Mouse (Mus musculus) lung, adult 2 months (tissue): Measurements from ENCODE around the gene Epb41. TPM values are rescaled to one million over a fixed set of nuclear protein-coding genes. Genes with fewer than 3 reads are reported as not detected.
A peak's percentile ranks its signal among the peaks of the same experiment; 100 is the strongest.

Experiments
- DNase-seq: peaks from one replicate; pipeline ENCODE4 v3.0.0; 2022
- H3K4me1 ChIP-seq: fragments of 200-500 bp; 2 replicates; pipeline ENCODE4 v1.6.1; 2011; ENCODE audit warnings: low read length; ENCODE audit not compliant: control insufficient read depth, insufficient read depth
- H3K4me3 ChIP-seq: fragments of 200-500 bp; replicated peaks from 2 replicates; pipeline ENCODE3; 2011; ENCODE audit warnings: low read depth, mild to moderate bottlenecking, control low read depth, low read length; ENCODE audit errors: extremely low read depth
- CTCF ChIP-seq: fragments of 200-500 bp; IDR thresholded peaks from 2 replicates; pipeline ENCODE4 v1.5.1; 2011; ENCODE audit warnings: mild to moderate bottlenecking, low read length, control low read depth; ENCODE audit not compliant: insufficient read depth
- POLR2A ChIP-seq: fragments of 200-500 bp; IDR thresholded peaks from 2 replicates; pipeline ENCODE4 v1.6.1; 2011; ENCODE audit warnings: low read depth, mild to moderate bottlenecking, control low read depth, low read length, borderline replicate concordance; ENCODE audit errors: extremely low read depth
- WGBS: fragments of 180-500 bp; shearing (Covaris S2); methylation state at CpG from one replicate; pipeline ENCODE4 v1.1.7; 2018; 5-methylcytosine and 5-hydroxymethylcytosine counted together
- polyA plus RNA-seq: library from polyadenylated mRNA; depleted of rRNA; stranded (reverse); fragments of >200 nt; gene quantifications from 2 replicates; pipeline ENCODE4 v1.2.3, GENCODE M21; 2012

Gene Epb41
- polyA plus RNA-seq, 1 experiment, result 38.3 TPM

- no peak for DNase-seq
- H3K4me3 ChIP-seq, result no peak overlapping the region
- no peaks in the 10 kb centered on the region; the same call in 1 of the 2 replicates for H3K4me1 ChIP-seq
- TF ChIP-seq CTCF (no peak), POLR2A (no peak)
- 83% methylated on average over 3 of the region's 3 CpGs for WGBS
Observed at GRCm38 (mm10) chr4:132015374-132015773, 59.7 kb downstream of the Epb41 start.

DNA sequence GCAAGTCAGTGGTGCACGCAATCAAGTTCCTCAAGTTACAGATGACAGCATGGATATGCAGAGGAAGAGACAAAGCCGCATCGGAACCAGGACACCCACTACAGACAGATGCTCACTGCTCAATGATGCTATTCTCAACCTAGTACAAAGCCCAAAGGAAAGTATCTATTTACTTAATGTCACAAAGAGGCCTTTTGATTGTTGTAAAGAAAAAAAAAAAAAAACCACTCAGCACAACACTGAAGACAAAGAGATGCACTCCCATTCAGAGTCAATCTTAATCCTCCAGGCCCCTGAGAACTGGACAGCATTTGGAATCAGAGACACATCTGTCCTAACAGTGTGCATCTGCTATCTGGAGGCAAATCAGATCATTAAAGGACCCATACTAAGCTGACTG lies 63.5 kb downstream of the Epb41 start:
- 72% methylated on average over 3 of the region's 3 CpGs for WGBS
- DNase-seq, result no peak
- TF ChIP-seq POLR2A (no peak), CTCF (no peak)

DNA sequence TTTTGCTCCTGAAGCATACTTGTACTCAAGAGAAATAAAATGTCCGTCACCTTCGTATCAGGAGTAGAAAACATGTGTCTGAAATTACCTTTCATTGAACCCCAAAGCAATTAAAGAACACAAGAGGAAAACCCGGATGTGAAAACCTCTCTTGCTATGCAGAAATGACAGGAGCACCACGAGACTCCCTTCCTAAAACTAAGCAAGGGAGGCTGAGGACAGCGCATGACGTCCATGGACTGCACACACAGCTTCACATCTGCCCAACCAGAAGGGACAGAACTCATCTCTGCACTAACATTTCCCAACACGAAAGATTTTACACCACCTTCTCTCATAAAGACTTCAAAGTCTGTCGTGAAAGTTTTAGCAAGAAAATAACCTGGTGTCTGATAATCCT lies 64.7 kb downstream of the Epb41 start:
- no peak overlapping the region for H3K4me3 ChIP-seq
- H3K4me1 ChIP-seq, result no peaks in the 10 kb centered on the region; the same call in 1 of the 2 replicates
- WGBS, result 86% methylated on average over 8 of the region's 8 CpGs
- no peak for DNase-seq
- no peak for TF ChIP-seq POLR2A
- no peak for TF ChIP-seq CTCF

More for the DNA sequence above, 63.5 kb downstream of the Epb41 start:
- no peak overlapping the region for H3K4me3 ChIP-seq
- no peaks in the 10 kb centered on the region; the same call in 1 of the 2 replicates for H3K4me1 ChIP-seq

DNA sequence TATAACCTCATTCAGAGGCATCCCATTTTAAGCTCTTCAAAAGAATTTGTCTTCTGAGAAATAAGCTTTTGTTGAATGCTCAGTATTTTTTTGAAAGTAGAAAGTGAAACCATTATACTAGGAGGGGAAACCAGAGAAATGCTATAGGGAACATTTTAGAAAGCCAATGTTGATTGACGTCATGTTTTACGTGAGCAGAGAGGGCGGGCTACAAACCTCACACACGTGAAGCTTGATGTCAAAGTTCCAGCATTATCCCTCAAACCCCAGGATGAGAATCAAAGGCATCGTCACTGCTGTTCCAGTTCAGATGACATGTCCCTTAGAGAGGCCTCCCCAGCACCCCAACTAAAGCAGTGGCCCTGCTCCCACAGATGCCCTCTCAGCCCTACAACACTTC lies 66.9 kb downstream of the Epb41 start:
- Histone ChIP-seq H3K4me3 (no peak overlapping the region), H3K4me1 (no peaks in the 10 kb centered on the region; the same call in 1 of the 2 replicates)
- TF ChIP-seq CTCF (no peak), POLR2A (no peak)
- DNase-seq, result no peak
- WGBS, result 78% methylated on average over 5 of the region's 5 CpGs

- Histone ChIP-seq H3K4me1 (no peaks in the 10 kb centered on the region), H3K4me3 (no peak overlapping the region)
- WGBS, result 84% methylated on average over 7 of the region's 7 CpGs
- TF ChIP-seq CTCF (no peak), POLR2A (no peak)
- DNase-seq, result no peak
Observed at GRCm38 (mm10) chr4:132007123-132007522, 68.0 kb downstream of the Epb41 start.

DNA sequence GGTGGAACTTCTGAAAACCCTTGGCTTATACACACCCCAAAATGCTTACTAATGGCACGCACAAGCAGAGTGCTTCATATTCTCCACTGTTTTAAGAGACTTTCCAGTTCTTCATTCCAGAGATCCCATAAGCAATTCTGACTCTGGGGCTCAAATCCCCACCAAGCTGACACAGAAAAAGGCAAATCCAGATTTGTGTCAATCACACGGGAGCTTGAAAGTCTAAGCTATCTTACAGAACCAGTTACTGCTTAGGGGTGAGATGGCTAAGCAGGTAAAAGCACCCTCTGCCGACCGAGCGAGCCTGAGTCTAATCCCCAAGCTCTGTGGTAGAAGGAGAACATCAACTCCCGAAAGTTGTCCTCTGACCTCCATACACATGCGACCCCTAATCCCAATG lies 76.5 kb downstream of the Epb41 start:
- TF ChIP-seq POLR2A, result no peak
- TF ChIP-seq CTCF, result no peak
- Histone ChIP-seq H3K4me1 (no peaks in the 10 kb centered on the region), H3K4me3 (no peak overlapping the region)
- 94% methylated on average over 7 of the region's 7 CpGs for WGBS
- no peak for DNase-seq

DNA sequence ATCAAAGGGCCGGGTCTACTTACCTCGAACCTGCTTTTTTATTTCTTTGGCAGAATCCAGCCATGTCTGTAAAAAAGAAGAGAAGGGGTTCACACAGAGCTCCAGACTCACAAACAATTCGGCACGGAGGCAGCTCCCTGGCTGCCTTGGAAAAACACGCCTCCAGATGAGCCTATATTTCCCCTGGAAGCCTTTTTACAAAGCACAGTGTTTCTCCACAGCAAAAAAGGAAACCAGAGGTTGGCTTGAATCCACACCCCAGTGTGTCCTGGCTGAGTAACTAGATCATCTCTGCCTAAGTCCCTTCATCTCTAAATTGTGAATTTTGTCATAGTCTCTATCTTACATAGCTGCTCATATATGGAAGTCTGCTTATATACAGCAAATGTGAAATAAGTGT lies 77.6 kb downstream of the Epb41 start:
- 70% methylated on average over 5 of the region's 5 CpGs for WGBS
- DNase-seq, result no peak
- Histone ChIP-seq H3K4me1 (no peaks in the 10 kb centered on the region), H3K4me3 (no peak overlapping the region)
- TF ChIP-seq POLR2A, result no peak
- no peak for TF ChIP-seq CTCF

GRCm38 (mm10) chr4:131996985-131997384 lies 78.1 kb downstream of the Epb41 start:
- DNase-seq, result no peak
- 53% methylated on average over 5 of the region's 5 CpGs for WGBS

GRCm38 (mm10) chr4:131993792-131994191 lies 81.3 kb downstream of the Epb41 start:
- DNase-seq, result no peak
- WGBS, result 75% methylated on average over 3 of the region's 3 CpGs
- TF ChIP-seq POLR2A (no peak), CTCF (no peak)

More at GRCm38 (mm10) chr4:131996985-131997384, 78.1 kb downstream of the Epb41 start:
- TF ChIP-seq POLR2A (no peak), CTCF (peak; percentile 43)
- Histone ChIP-seq H3K4me3 (no peak overlapping the region), H3K4me1 (no peaks in the 10 kb centered on the region)

GRCm38 (mm10) chr4:131982881-131983538 lies 92.1 kb downstream of the Epb41 start:
- Histone ChIP-seq H3K4me3 (no peak overlapping the region), H3K4me1 (no peaks in the 10 kb centered on the region)
- WGBS, result 54% methylated on average over 4 of the region's 4 CpGs
- no peak for DNase-seq
- TF ChIP-seq POLR2A (no peak), CTCF (no peak)

More at GRCm38 (mm10) chr4:131993792-131994191, 81.3 kb downstream of the Epb41 start:
- Histone ChIP-seq H3K4me1 (no peaks in the 10 kb centered on the region), H3K4me3 (no peak overlapping the region)
